20 mouse cellular contexts compared by ENCODE assay signal in the genomic region with DNA sequence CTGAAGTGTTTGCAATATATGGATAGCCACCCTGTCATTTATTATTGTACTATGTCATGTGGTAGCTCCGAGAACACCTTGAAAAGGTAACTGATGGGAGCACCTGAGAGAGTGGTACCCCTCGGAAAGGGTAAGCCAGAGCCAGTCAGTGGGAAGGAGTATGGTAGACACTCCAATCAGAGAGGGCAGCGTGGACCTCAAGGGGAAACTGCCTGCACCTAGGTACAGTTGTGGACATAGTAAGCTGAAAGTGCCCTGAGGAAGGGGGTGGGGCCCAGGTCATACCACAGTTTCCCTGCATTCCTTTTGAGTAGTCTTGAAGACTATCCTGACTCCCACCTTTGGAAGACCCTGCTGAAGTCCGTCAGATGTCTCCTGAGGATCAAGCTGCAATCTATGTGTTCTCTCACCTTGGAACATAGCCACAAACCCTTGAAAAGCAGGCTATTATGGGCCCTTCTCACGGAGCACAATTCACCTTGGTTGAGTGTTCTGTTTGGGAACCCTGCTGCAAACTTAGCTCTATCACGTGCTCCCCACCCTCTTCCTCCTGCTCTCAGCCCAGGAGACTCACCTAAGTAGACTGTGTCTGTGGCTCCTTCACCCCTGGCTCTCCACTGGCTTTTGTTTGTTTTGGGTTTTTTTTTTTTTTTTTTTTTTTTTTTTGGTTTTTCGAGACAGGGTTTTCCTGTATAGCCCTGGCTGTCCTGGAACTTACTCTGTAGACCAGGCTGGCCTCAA.
A peak's percentile ranks its signal among the peaks of the same experiment; 100 is the strongest.
DNase-seq lines count a peak whose midpoint lies in the region; ATAC-seq lines count a peak whose summit lies in the region.
"Had no signal": no experiment of that assay in that cellular context is flagged by ENCODE, and none has a peak within 500 bp of the region (broad histone marks: within the 10 kb centered on the region; RNA-seq: fewer than 3 reads in every experiment).

No protein-coding gene starts in this region.

- no peaks in the 10 kb centered on the region for H3K9me3 ChIP-seq in forebrain, embryonic 11.5 days (ENCODE audit: control insufficient read depth, low read length)
- H3K9me3 ChIP-seq in forebrain, embryonic 13.5 days (replicated peaks), result no peaks in the 10 kb centered on the region
- no peaks in the 10 kb centered on the region for H3K9me3 ChIP-seq in lung, embryonic 15.5 days
- H3K9me3 ChIP-seq in embryonic facial prominence, embryonic 10.5 days, result no peaks in the 10 kb centered on the region
- no peaks in the 10 kb centered on the region for H3K9me3 ChIP-seq in limb, embryonic 15.5 days
- H3K9me3 ChIP-seq: forebrain, embryonic 15.5 days; G1E; hindbrain, embryonic 15.5 days had no signal

- H3K4me2 ChIP-seq in forebrain, embryonic 11.5 days (ENCODE audit: low read depth, low read length, severe bottlenecking), result no peak overlapping the region
- H3K4me2 ChIP-seq in forebrain, embryonic 13.5 days, result no peak overlapping the region
- no peak overlapping the region for H3K4me2 ChIP-seq in lung, embryonic 15.5 days
- no peak overlapping the region for H3K4me2 ChIP-seq in limb, embryonic 15.5 days
- H3K4me2 ChIP-seq: forebrain, embryonic 15.5 days; heart, embryonic 11.5 days; hindbrain, embryonic 15.5 days had no signal

- no peak overlapping the region for H3K4me3 ChIP-seq in forebrain, embryonic 11.5 days (ENCODE audit: low read depth, low read length)
- H3K4me3 ChIP-seq in forebrain, embryonic 13.5 days, result no peak overlapping the region
- H3K4me3 ChIP-seq in lung, embryonic 15.5 days, result no peak overlapping the region
- no peak overlapping the region for H3K4me3 ChIP-seq in embryonic facial prominence, embryonic 10.5 days
- H3K4me3 ChIP-seq in limb, embryonic 15.5 days, result no peak overlapping the region
- H3K4me3 ChIP-seq: forebrain, embryonic 15.5 days; hindbrain, embryonic 15.5 days had no signal

- no peaks in the 10 kb centered on the region for H3K36me3 ChIP-seq in forebrain, embryonic 11.5 days (ENCODE audit: control insufficient read depth, insufficient read depth, low read length)
- H3K36me3 ChIP-seq in forebrain, embryonic 13.5 days (ENCODE audit: poor library complexity, severe bottlenecking), result no peaks in the 10 kb centered on the region
- H3K36me3 ChIP-seq in lung, embryonic 15.5 days, result no peaks in the 10 kb centered on the region
- no peaks in the 10 kb centered on the region for H3K36me3 ChIP-seq in embryonic facial prominence, embryonic 10.5 days (replicated peaks)
- no peaks in the 10 kb centered on the region for H3K36me3 ChIP-seq in limb, embryonic 15.5 days
- H3K36me3 ChIP-seq: forebrain, embryonic 15.5 days; G1E; hindbrain, embryonic 15.5 days had no signal

- H3K27me3 ChIP-seq in forebrain, embryonic 11.5 days (ENCODE audit: control insufficient read depth, insufficient read depth, low read length), result no peaks in the 10 kb centered on the region
- no peaks in the 10 kb centered on the region for H3K27me3 ChIP-seq in forebrain, embryonic 13.5 days
- H3K27me3 ChIP-seq in lung, embryonic 15.5 days, result no peaks in the 10 kb centered on the region
- no peaks in the 10 kb centered on the region for H3K27me3 ChIP-seq in embryonic facial prominence, embryonic 10.5 days (replicated peaks; ENCODE audit: low read depth, poor library complexity, severe bottlenecking)
- 0 out of 2 replicates have a peak, but pooled peaks cover 3% of the 10 kb centered on the region for H3K27me3 ChIP-seq in limb, embryonic 15.5 days
- H3K27me3 ChIP-seq: forebrain, embryonic 15.5 days; hindbrain, embryonic 15.5 days had no signal

- 87% methylated on average over 7 of the region's 7 CpGs for WGBS in forebrain, embryonic 11.5 days
- WGBS in forebrain, embryonic 13.5 days, result 85% methylated on average over 7 of the region's 7 CpGs
- WGBS in lung, embryonic 15.5 days, result 66% methylated on average over 7 of the region's 7 CpGs
- 85% methylated on average over 7 of the region's 7 CpGs for WGBS in embryonic facial prominence, embryonic 10.5 days
- WGBS in limb, embryonic 15.5 days, result 83% methylated on average over 7 of the region's 7 CpGs

- ATAC-seq in forebrain, embryonic 11.5 days (replicated peaks; ENCODE audit: low FRiP score), result no peak
- ATAC-seq in forebrain, embryonic 13.5 days, result no peak
- ATAC-seq in lung, embryonic 15.5 days (ENCODE audit: borderline replicate concordance, extremely low read depth, low FRiP score, low TSS enrichment), result peak; percentile 69; the same call in 1 of the 2 replicates
- ATAC-seq in limb, embryonic 15.5 days (ENCODE audit: insufficient number of reproducible peaks, low FRiP score, low TSS enrichment, low read depth), result no peak
- ATAC-seq: CD4-positive, CD25-positive, alpha-beta regulatory T cell, adult 4 months; forebrain, embryonic 15.5 days had no signal

- H3K4me1 ChIP-seq in forebrain, embryonic 11.5 days (replicated peaks; ENCODE audit: control insufficient read depth, insufficient read depth, low read length), result no peaks in the 10 kb centered on the region
- peaks cover 7% of the 10 kb centered on the region for H3K4me1 ChIP-seq in forebrain, embryonic 13.5 days
- H3K4me1 ChIP-seq in lung, embryonic 15.5 days, result peaks cover 9% of the 10 kb centered on the region
- peaks cover 30% of the 10 kb centered on the region for H3K4me1 ChIP-seq in embryonic facial prominence, embryonic 10.5 days
- H3K4me1 ChIP-seq in limb, embryonic 15.5 days, result peaks cover 25% of the 10 kb centered on the region

- H3K27ac ChIP-seq in forebrain, embryonic 11.5 days (ENCODE audit: low read depth, low read length), result no peak overlapping the region
- H3K27ac ChIP-seq in forebrain, embryonic 13.5 days, result no peak overlapping the region
- no peak overlapping the region for H3K27ac ChIP-seq in lung, embryonic 15.5 days
- 0 out of 2 replicates have a peak overlapping the region, but pooled peaks have one; percentile 86 for H3K27ac ChIP-seq in embryonic facial prominence, embryonic 10.5 days (replicated peaks)
- H3K27ac ChIP-seq in limb, embryonic 15.5 days, result peak overlapping the region; percentile 81; the same call in 1 of the 2 replicates
- H3K27ac ChIP-seq: forebrain, embryonic 15.5 days; hindbrain, embryonic 15.5 days had no signal

- H3K9ac ChIP-seq in forebrain, embryonic 11.5 days (ENCODE audit: low read length), result no peak overlapping the region
- no peak overlapping the region for H3K9ac ChIP-seq in forebrain, embryonic 13.5 days
- H3K9ac ChIP-seq in lung, embryonic 15.5 days, result no peak overlapping the region
- H3K9ac ChIP-seq in limb, embryonic 15.5 days, result no peak overlapping the region
- H3K9ac ChIP-seq: forebrain, embryonic 15.5 days; hindbrain, embryonic 15.5 days had no signal

- DNase-seq in forebrain, embryonic 11.5 days (ENCODE audit: low spot score), result peak; percentile 34
- no peak for DNase-seq in lung, postnatal 36 days
- DNase-seq in embryonic facial prominence, embryonic 10.5 days (ENCODE audit: low spot score), result no peak
- no peak for DNase-seq in urinary bladder, adult 2 months (ENCODE audit: low spot score)
- DNase-seq: adrenal gland, postnatal 10 days; B cell, adult 2 months; cerebellum, adult 11 months; cerebellum, adult 8-10 months; cerebellum, postnatal 14 days; gastrocnemius, postnatal 36 days; heart, adult 18-20 months; heart, postnatal 36 days had no signal

Comparison
In these comparisons a context has a peak if more than half of its experiments do, and no peak if none do; other contexts are left out.
1. H3K27ac ChIP-seq: peak in embryonic facial prominence, embryonic 10.5 days (single experiment) and limb, embryonic 15.5 days (single experiment); none in forebrain, embryonic 11.5 days (single experiment), forebrain, embryonic 13.5 days (single experiment) and lung, embryonic 15.5 days (single experiment).